Mouse (Mus musculus) heart, postnatal 25 days (tissue): Measurements from ENCODE around the gene Auh. TPM values are rescaled to one million over a fixed set of nuclear protein-coding genes. Genes with fewer than 3 reads are reported as not detected.

ENCODE experiments used
- DNase-seq: peaks from one replicate; pipeline ENCODE4 v3.0.0; 2022; ENCODE audit warnings: low spot score
- intact Hi-C: fragments of 180-260 bp; cut with DNase I; formaldehyde crosslinking; loops from one replicate; pipeline ENCODE4 v1.15.1; 2025
- total RNA-seq, 2 experiments: library from RNA; stranded (reverse); gene quantifications; 2 replicates each; pipeline ENCODE4 v1.2.3; 2021

The Auh gene
- 100 to 1,000 TPM; 114 to 131 TPM for total RNA-seq

DNA sequence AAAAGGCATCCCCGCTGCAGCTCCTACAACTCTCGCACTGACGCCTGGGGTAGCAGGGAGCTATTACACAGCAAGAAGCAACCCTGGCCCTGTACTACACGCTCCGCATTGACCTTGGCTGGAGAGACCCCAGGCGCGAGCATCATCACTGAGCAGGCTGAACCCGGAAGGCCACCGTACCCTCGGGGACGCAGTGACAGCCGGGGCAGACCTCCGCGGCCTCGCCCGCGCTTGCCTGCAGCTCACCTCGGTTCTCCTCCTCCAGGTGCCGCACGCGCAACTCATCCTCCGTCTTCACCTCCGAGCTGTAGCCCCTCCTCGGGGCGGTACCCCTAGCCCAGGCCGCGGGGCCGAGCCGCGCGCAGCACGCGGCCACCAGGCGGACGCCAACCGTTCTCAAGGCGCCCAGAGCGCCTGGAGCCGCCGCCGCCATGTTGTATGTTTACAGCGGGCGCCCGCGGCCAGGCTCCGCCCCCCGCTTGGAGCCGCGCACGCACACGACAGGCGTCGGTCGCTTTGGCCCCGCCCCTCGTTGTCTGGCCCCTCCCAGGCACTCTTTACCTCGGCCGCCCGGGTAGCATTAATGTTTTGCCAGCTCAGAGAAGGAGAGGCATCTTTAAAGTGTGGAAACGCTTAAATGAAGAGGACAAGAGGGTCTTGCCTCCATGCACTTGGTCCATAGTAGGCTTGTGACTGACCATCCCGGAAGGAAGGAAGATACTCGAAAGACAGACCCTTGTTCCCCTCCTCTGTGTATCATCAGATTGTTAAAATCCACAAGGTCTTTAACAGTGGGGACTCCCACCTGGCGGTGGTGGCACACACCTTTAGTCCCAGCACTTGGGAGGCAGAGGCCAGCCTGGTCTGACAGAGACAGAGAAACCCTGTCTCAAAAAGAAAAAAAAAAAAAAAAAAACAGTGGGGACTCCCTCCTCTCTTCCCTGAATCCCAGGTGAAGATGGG is at the start of gene Auh:
Gene Auh, minus strand, starts transcription at position 473 of the 963 bp plus-strand sequence.
- DNase-seq = peak; percentile 58
- intact Hi-C loops = loop anchor here (2.0 kb wide), 1 partner anchor 51 kb away; the partner anchor contains the start of gene Nfil3

DNA sequence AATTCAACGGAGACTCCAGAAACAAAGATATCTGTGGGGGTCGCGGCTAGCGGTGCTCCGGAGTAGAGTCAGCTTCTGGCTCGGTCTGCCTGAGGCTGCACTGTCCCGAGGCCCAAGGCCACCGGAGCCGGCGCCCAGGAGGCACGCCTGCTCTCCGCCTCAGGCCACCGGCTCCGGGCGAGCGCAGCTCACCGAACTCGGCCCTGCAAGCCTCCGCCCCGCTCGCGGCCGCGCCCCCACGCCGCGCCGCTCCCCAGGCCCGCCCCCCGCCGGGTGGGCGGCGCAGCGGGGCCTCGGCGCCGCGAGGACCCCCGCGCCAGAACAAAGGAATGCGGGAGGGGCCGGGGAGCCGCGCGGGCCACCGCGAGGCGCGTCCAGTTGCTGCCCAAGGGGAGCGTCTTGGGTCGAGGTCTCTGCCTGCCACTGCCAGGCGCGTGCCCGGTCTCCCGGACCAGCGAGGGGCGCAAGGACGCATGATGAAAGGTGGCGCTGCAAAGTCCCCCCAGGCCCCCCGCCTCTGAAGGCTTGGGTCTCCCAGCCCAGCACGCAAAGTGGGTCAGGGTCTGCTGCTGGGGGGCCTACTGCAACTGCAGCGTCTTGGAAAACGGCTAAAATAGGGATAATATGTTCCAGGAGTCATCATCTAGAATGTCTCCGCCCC is 49.0 kb upstream of the Auh start:
- no peak for DNase-seq
- intact Hi-C loops = no loop called here

- DNase-seq = no peak
- intact Hi-C loops = no loop called here
Measured at GRCm38 (mm10) chr13:52977757-52978156, 48.3 kb upstream of the Auh start.

DNA sequence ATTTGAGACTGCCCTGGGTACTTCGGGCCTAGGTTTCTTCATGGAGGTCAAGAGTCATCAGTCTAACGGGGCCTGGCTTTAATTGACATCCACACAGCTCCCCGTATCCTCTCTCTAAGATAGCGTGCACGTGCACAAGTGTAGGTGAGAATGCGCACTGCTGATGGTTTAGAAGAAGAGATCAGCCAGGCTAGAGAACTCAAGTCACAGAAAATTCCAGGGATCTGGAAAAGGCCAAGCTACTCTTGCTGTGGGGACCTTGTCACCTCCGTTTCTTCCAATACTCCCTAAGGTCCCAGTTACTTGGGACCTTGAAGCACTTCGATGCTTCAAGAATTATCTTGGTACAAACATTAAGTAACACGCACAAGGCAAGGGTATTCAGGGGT is 47.7 kb upstream of the Auh start:
- intact Hi-C loops = no loop called here
- DNase-seq = no peak

- DNase-seq = peak; percentile 29
- intact Hi-C loops = no loop called here
Measured at GRCm38 (mm10) chr13:52976510-52977220, 47.2 kb upstream of the Auh start.

- DNase-seq = no peak
- intact Hi-C loops = no loop called here
Measured at GRCm38 (mm10) chr13:52976130-52976509, 46.6 kb upstream of the Auh start.

DNA sequence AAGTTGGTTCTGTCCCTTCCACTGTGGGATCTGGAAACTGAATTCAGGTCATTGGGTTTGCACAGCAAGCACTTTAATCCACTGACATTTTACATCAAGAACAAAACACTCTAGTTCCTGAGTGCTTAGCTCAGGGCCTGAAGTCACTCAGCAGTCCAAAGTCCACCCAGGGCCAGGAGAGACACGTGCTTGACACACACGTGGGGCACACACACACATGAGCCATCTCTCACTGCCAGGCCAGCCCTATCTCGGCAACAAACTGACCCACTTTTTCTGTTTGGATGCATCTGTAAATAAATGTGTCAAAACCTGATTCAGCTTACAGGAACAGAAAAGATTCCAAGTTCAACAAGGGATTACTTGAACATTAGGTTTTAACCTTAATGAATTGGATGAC is 45.2 kb upstream of the Auh start:
- intact Hi-C loops = no loop called here
- no peak for DNase-seq

- no peak for DNase-seq
- intact Hi-C loops = no loop called here
Measured at GRCm38 (mm10) chr13:52973427-52973826, 43.9 kb upstream of the Auh start.

DNA sequence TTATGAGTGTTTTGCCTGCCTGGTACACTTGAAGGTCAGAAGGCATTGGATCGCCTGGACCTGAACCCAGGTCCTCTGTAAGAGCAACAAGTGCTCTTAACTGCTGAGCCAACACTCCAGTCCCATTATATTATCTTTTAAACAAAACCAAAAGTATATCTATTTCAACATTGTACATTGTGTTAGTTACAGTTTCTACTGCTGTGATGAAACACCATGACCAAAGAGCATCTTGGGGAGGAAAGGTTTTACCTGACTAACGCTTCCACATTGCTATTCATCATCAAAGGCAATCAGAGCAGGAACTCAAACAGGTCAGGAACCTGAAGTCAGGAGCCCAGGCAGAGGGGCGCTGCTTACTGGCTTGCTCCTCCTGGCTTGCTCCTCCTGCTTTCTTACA is 43.1 kb upstream of the Auh start:
- intact Hi-C loops = no loop called here
- no peak for DNase-seq

DNA sequence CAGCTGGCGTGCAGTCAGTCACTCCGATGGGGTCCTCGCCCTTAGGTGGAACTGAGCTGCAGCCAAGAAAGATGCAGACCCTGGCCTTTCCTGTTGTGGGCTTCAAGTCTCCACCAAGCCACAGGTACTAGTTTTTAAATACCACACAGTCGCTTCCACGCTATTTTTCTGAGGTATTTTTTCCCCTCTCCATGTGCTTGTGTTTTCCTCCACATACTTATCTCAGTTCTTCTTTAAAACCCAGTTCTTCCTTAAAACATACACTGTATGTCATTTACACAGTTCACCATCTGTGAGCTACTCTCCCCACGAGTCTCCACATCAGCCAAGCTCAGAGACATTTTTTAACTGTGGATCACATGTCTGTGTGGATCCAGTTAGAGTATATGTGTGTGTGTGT is 41.4 kb upstream of the Auh start:
- DNase-seq = no peak
- intact Hi-C loops = no loop called here

DNA sequence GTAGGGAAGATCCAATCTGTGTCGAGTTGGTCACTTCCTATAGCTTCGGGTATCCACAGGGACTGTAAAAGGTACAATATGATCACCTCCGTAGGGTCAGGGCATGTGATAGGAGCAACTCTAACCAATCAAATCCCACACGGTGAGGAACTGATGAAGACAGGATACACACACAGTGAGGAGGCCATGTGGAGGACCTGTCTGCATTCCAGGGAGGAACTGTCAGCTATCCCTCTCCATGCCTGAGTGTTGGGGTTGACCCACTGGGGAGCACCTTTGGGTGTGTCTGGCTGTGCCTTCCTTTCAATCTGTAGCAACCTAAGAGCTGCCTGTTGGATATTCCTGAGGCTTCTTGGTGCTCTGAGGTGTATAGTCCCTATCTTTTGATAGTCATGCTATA is 33.4 kb upstream of the Auh start:
- DNase-seq = no peak
- intact Hi-C loops = no loop called here

DNA sequence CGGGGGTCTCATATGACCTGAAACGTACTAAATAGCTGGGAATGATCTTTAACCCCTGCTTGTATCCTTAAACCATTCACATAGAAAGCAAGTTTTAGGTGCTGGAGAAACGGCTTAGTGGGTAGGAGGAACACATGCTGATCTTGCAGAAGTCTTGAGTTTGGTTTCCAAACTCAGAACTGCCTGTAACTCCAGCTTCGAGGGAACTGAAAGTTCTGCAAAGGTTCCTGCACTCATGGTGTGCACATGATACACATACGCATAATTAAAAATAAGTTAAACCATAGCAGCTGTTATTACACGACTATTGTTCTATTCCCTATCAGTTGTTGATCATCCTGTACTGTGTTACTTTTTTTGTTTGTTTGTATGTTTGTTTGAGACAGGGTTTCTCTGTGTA is 32.9 kb upstream of the Auh start:
- no peak for DNase-seq
- intact Hi-C loops = no loop called here

DNA sequence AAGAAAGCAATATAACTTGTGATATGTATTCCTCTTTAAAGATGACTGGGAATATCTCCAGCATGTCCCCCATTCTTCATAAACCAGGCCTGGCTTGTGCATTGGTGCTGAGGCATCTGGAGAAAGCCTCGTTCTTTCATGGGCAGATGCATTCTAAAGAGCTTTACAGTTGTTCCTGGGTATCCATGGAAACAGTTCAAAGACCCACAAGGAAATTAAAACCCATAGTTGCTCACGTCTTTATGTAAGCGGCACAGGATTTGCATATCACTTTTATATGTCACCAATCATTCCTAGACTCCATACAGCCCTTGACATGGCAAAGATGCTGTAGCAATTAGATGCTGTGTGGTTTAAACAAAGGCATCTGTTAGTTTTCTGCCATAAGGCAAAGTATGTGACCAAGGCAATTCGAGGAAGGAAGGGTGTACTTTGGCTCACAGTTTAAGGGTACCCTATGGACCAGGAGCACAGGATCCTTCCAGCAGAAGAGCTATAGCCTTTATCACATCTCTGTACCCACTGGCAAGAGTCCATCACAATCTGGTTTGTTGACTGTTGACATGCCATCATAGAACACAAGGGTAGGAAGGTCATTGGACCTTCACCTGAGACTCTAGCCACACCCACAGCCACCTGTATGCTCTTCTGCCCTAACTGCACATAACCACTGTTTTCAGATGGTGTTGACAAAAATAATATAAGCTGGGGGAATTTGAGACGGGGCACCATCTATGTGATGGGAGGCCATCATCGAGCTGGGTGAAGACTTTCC is 24.5 kb upstream of the Auh start:
- no peak for DNase-seq
- intact Hi-C loops = no loop called here

GRCm38 (mm10) chr13:52949211-52949610 is 19.7 kb upstream of the Auh start:
- intact Hi-C loops = no loop called here
- no peak for DNase-seq

- intact Hi-C loops = no loop called here
- no peak for DNase-seq
Measured at GRCm38 (mm10) chr13:52947545-52947944, 18.1 kb upstream of the Auh start.

DNA sequence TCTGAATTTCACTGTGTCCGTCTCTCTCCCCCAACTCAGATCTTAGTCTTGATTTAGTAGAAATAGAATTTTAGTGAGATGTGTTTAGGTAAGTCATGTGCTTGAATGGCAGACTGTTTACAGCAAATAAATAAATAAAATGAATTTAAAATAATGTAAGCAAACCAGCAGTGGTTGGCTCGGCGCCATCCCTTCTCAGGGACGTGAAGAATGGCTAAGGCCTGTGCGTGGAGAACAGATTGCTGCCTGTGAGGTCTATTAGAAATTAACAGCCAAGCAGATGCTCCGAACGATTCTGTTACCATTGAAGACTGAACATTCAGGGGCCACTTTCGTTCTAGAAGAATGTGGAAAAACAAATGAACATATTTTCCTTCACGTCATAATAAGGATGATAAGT is 16.3 kb upstream of the Auh start:
- intact Hi-C loops = no loop called here
- DNase-seq = no peak

GRCm38 (mm10) chr13:52944116-52944515 is 14.6 kb upstream of the Auh start:
- DNase-seq = no peak
- intact Hi-C loops = no loop called here

DNA sequence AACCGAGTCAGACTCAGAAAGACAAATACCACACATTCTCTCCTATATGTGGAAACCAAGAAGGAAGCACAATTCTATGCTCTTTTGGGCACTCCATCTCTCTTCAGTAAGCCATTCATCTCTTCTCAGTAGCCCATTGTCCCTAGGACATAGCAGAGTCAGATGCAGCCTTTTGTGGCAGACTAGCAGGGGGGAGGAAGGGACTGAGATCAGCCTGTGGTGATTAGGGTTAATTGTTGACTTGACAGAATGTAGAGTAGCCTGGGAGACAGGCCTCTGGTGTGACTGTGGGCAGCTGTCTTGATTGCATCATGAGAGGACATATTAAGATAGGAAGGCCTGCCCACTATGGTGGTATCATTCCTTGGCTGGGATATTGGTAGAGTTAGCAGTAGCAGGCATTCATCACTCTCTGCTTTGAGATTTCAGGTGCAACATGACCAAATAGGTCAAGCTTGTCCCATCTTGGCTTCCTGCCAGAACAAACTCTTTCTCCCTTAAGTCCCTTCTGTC is 13.5 kb upstream of the Auh start:
- DNase-seq = no peak
- intact Hi-C loops = no loop called here

- DNase-seq = no peak
- intact Hi-C loops = no loop called here
Measured at GRCm38 (mm10) chr13:52940956-52941355, 11.5 kb upstream of the Auh start.

GRCm38 (mm10) chr13:52930582-52930981 is 1.1 kb upstream of the Auh start:
- intact Hi-C loops = no loop called here

More at GRCm38 (mm10) chr13:52930582-52930981, 1.1 kb upstream of the Auh start:
- no peak for DNase-seq
